Mouse (Mus musculus): ENCODE measurements around the gene Syn3. TPM values are rescaled to one million over a fixed set of nuclear protein-coding genes. Genes with fewer than 3 reads are reported as not detected.

The Syn3 gene
- polyA plus RNA-seq, 1 experiment, result 3.3 TPM

- peak overlapping the region; percentile 90 for H3K27ac ChIP-seq (ENCODE audit: insufficient read depth, low read depth, low read length)
Observed at GRCm38 (mm10) chr10:86303495-86303876, 195.2 kb downstream of the Syn3 start.

DNA sequence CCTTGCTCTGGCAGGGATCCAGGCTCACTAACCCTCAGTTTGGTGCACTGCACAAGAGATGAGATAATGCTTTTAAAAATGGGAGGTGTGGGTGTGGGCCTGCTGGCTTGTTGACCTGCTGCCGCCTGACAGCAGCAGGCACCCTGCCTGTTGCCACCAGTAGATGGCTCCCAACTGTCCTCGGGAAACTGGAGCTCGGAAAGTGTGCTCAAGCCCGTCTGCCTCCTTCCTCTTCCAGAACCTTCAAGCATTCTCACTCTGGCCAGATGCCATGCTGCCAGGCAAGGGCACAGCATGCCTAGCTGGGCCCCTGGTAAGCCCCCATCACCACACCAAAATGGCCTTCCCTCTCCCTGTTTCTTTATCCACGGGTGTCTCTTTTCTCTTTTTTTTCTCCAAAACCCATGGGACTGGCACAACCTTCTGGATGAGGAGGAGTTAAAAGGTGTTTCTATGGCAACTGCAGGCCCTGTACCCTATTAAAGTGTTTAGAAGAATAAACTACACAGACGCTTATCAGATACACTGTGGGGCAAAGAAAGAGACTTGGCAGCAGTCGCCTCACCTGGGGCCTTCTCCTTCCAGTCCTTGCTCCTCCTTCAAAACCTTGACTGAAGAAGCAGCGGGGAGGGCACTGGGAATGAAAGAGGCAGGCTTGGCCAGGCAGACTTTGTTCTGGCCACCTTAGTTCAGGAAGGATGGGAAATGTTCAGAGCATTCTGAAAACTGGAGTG is 195.8 kb downstream of the Syn3 start:
- peak overlapping the region; percentile 95 for H3K4me3 ChIP-seq (ENCODE audit: insufficient read depth, low read depth, low read length)
- H3K4me1 ChIP-seq (ENCODE audit: control insufficient read depth, insufficient read depth, low read length), result peaks cover 21% of the 10 kb centered on the region
- WGBS, result 4% methylated on average over 8 of the region's 8 CpGs
- no peaks in the 10 kb centered on the region for H3K27me3 ChIP-seq (replicated peaks; ENCODE audit: control insufficient read depth, insufficient read depth, low read length)
- peak overlapping the region; percentile 90 for H3K27ac ChIP-seq (ENCODE audit: insufficient read depth, low read depth, low read length)
- H3K36me3 ChIP-seq (ENCODE audit: control insufficient read depth, insufficient read depth, low read length), result peaks cover 25% of the 10 kb centered on the region
- peak; percentile 91 for DNase-seq
- TF ChIP-seq CTCF (conservative IDR thresholded peaks at IDR 0.05; ENCODE audit: insufficient read depth, insufficient read length, low read depth, low read length) (peak; percentile 90), POLR2A (IDR thresholded peaks at IDR 0.05; ENCODE audit: low read depth, low read length) (peak; percentile 44)

More at GRCm38 (mm10) chr10:86303495-86303876, 195.2 kb downstream of the Syn3 start:
- TF ChIP-seq POLR2A (IDR thresholded peaks at IDR 0.05; ENCODE audit: low read depth, low read length) (no peak), CTCF (conservative IDR thresholded peaks at IDR 0.05; ENCODE audit: insufficient read depth, insufficient read length, low read depth, low read length) (no peak)
- WGBS, result 22% methylated on average over 2 of the region's 2 CpGs
- Histone ChIP-seq H3K27me3 (replicated peaks; ENCODE audit: control insufficient read depth, insufficient read depth, low read length) (no peaks in the 10 kb centered on the region), H3K4me3 (ENCODE audit: insufficient read depth, low read depth, low read length) (peak overlapping the region; percentile 95), H3K36me3 (ENCODE audit: control insufficient read depth, insufficient read depth, low read length) (peaks cover 27% of the 10 kb centered on the region), H3K4me1 (ENCODE audit: control insufficient read depth, insufficient read depth, low read length) (peaks cover 26% of the 10 kb centered on the region)
- DNase-seq, result no peak

GRCm38 (mm10) chr10:86302318-86302648 is 196.4 kb downstream of the Syn3 start:
- TF ChIP-seq CTCF (conservative IDR thresholded peaks at IDR 0.05; ENCODE audit: insufficient read depth, insufficient read length, low read depth, low read length) (no peak), POLR2A (IDR thresholded peaks at IDR 0.05; ENCODE audit: low read depth, low read length) (no peak)
- Histone ChIP-seq H3K27ac (ENCODE audit: insufficient read depth, low read depth, low read length) (peak overlapping the region; percentile 90), H3K36me3 (ENCODE audit: control insufficient read depth, insufficient read depth, low read length) (peaks cover 21% of the 10 kb centered on the region), H3K4me1 (ENCODE audit: control insufficient read depth, insufficient read depth, low read length) (peaks cover 20% of the 10 kb centered on the region; the same call in 1 of the 2 replicates), H3K27me3 (replicated peaks; ENCODE audit: control insufficient read depth, insufficient read depth, low read length) (no peaks in the 10 kb centered on the region), H3K4me3 (ENCODE audit: insufficient read depth, low read depth, low read length) (peak overlapping the region; percentile 95)
- WGBS, result 10% methylated on average over 4 of the region's 4 CpGs
- no peak for DNase-seq

- DNase-seq, result peak; percentile 64
- peak overlapping the region; percentile 95 for H3K4me3 ChIP-seq (ENCODE audit: insufficient read depth, low read depth, low read length)
- no peak for TF ChIP-seq CTCF (conservative IDR thresholded peaks at IDR 0.05; ENCODE audit: insufficient read depth, insufficient read length, low read depth, low read length)
- peak; percentile 15 for TF ChIP-seq POLR2A (IDR thresholded peaks at IDR 0.05; ENCODE audit: low read depth, low read length)
- 7% methylated on average over 4 of the region's 4 CpGs for WGBS
- H3K4me1 ChIP-seq (ENCODE audit: control insufficient read depth, insufficient read depth, low read length), result peaks cover 18% of the 10 kb centered on the region; the same call in 1 of the 2 replicates
- peaks cover 16% of the 10 kb centered on the region for H3K36me3 ChIP-seq (ENCODE audit: control insufficient read depth, insufficient read depth, low read length)
- H3K27me3 ChIP-seq (replicated peaks; ENCODE audit: control insufficient read depth, insufficient read depth, low read length), result no peaks in the 10 kb centered on the region
- H3K27ac ChIP-seq (ENCODE audit: insufficient read depth, low read depth, low read length), result peak overlapping the region; percentile 90
Observed at GRCm38 (mm10) chr10:86301593-86302317, 196.9 kb downstream of the Syn3 start.

DNA sequence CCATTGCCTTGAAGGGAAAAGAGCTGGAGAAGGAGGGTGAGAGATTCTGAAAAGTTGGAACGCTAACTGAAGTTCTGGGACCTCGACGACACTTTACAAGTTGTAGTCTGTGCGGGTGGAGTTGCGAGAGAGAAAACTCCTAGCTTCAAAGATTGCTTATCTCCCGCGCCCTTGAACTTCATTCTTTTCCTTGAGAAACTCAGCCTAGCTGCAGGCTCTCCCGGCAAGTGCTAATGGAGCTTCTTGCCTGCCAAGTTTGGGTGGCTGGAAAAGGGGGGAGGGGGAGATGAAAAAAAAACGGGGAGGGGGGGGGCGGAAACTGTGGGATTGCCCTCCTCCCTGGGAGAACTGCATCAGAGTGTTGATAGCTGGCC is 197.6 kb downstream of the Syn3 start:
- DNase-seq, result no peak
- 3% methylated on average over 10 of the region's 10 CpGs for WGBS
- Histone ChIP-seq H3K27me3 (replicated peaks; ENCODE audit: control insufficient read depth, insufficient read depth, low read length) (no peaks in the 10 kb centered on the region), H3K4me3 (ENCODE audit: insufficient read depth, low read depth, low read length) (peak overlapping the region; percentile 95), H3K4me1 (ENCODE audit: control insufficient read depth, insufficient read depth, low read length) (peaks cover 24% of the 10 kb centered on the region), H3K36me3 (ENCODE audit: control insufficient read depth, insufficient read depth, low read length) (peaks cover 12% of the 10 kb centered on the region), H3K27ac (ENCODE audit: insufficient read depth, low read depth, low read length) (peak overlapping the region; percentile 90)
- TF ChIP-seq POLR2A (IDR thresholded peaks at IDR 0.05; ENCODE audit: low read depth, low read length) (no peak), CTCF (conservative IDR thresholded peaks at IDR 0.05; ENCODE audit: insufficient read depth, insufficient read length, low read depth, low read length) (no peak)

DNA sequence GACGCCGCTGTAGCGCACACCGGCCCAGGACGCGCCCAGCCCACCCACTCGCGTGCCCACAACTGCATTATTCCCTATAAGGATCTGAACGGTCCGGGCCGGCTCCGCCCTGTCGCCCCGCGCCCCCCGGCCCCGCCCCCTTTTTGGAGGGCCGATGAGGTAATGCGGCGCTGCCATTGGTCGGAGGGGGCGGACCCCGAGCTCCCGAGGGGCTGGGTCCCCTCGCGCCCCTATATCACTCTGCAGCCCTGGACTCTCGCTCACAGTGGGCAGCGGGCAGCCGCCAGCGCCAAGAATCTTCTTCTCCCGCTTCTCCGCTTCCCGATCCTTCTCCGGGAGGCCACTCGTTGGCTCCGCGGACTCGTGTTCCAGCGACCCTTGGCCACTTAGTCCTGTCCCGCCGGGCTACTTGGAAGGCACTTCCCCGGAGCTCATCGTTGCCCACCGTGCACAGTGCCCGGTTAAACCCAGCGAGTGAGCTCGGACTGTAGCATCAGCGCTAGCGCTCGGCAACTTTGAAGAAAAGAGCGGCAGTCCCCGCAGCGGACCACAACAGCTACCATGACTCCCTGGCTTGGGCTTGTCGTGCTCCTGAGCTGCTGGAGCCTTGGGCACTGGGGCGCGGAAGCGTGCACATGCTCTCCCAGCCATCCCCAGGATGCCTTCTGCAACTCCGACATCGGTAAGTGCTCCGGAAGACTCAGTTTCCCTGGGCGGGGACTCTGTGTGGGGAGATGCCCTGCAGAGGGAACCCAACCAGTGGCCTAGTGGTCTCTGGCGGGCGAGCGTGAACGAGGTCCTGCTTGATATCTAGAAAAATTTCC is 198.2 kb downstream of the Syn3 start, which contains the start of gene Timp3:
Gene Timp3, plus strand, starts transcription at position 80 of the 824 bp plus-strand sequence.
- Histone ChIP-seq H3K36me3 (ENCODE audit: control insufficient read depth, insufficient read depth, low read length) (peaks cover 9% of the 10 kb centered on the region), H3K27ac (ENCODE audit: insufficient read depth, low read depth, low read length) (peak within 1 kb of the TSS; percentile 98), H3K4me3 (ENCODE audit: insufficient read depth, low read depth, low read length) (peak within 1 kb of the TSS; percentile 95), H3K27me3 (replicated peaks; ENCODE audit: control insufficient read depth, insufficient read depth, low read length) (no peaks in the 10 kb centered on the region), H3K4me1 (ENCODE audit: control insufficient read depth, insufficient read depth, low read length) (peaks cover 27% of the 10 kb centered on the region)
- WGBS, result under 1% methylated on average over 65 of the region's 65 CpGs
- peak; percentile 99 for TF ChIP-seq POLR2A (IDR thresholded peaks at IDR 0.05; ENCODE audit: low read depth, low read length)
- TF ChIP-seq CTCF (conservative IDR thresholded peaks at IDR 0.05; ENCODE audit: insufficient read depth, insufficient read length, low read depth, low read length), result no peak
- DNase-seq, result peak; percentile 96
